Mouse (Mus musculus) kidney, postnatal 25 days (tissue): ENCODE measurements at regions not wholly inside any gene's neighbourhood (a gene's known extent, or its start where the extent isn't known, plus 50 kb on each side); places are given as distances from the start of the nearest gene placed in this dataset.

Experiments used
- DNase-seq, 2 experiments: peaks; one replicate each; pipeline ENCODE4 v3.0.0; 2021; ENCODE audit warnings: mixed read lengths in 2 of 2

DNA sequence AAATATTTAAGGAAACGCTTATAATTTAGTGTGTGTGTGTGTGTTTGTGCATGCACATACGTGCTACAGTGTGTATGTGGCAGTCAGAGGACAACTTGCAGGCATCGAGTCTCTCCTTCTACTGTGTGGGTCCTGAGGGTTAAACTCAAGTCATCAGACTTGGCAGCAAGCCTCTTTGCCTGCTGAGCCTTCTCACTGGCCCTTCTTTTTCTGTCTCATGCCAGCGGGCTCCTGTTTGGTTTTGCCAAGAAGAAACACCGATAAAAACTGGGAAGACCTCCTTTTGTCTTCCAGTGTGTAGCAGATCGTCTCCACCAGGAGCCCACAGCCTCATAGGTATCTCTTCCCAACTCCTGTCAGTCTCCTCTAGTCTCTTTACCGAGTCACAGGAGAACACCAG is 81.9 kb upstream of the Rbpj start:
- DNase-seq, result no peak

DNA sequence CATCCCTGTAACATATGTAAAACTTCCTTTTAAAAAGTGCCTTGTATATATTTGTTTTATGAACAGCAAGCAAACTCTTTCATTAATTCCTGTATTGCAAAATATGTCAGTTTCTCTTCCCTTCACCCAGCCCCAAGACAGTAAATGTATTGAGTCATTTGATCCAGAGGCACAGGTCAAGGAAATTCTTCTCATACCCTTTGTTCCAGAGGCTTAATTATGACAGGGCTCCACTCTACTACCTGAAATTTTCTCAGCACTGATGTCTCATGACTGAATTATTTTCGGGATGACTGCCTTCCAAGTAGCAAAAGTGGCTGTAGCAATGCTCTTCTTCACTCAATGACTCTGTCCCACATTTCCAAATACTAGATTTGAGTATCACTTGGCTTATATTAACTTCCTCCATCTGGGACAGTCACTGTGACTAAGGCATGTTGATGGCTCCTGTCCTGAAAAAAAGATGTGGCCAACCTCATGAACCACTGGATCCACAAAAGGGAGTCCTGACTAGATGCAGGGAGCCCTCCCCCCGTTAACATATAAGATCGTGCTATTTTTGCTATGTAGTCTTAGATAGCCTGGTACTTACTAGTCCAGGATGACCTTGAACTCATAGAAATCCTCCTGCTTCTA is 80.3 kb upstream of the Rbpj start:
- DNase-seq, result no peak

DNA sequence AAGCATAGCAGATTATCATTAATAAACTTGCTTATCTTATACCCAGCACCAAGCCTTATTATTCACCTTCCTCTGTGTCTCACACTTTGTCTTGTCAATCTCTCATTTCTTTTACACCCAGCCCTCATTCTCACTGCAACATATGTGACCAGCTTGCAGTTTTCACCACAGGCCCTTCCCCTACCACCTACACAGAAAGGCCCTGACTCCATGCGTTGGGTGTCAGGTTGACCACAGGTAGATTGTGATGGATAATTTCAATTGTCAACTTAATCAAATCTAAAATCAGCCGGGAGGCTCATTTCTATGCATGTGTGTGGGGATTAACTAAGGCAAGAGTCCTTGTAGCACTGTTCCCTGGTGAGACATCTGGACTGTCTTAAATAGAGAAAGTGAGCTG is 72.4 kb upstream of the Rbpj start:
- DNase-seq, result no peak

DNA sequence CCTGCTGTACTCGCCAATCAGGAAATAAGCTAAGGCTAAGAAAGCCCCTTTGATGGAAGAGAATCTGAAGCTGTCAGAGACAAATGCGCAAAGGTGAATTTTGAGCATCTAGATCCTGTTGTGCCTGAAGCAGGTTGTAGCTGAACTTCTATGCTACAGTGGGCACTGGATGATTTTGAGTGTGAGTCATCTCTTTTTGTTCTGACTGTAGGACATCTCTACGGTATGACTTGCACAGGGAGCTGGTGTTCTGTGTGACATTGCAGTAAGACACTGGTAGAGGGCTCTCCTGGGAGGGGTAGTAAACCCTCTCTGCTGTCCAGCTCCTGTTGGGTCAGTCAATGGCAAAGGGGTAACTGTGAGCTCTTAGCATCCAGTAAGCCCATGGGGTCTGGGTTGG is 71.4 kb upstream of the Rbpj start:
- DNase-seq, result no peak

DNA sequence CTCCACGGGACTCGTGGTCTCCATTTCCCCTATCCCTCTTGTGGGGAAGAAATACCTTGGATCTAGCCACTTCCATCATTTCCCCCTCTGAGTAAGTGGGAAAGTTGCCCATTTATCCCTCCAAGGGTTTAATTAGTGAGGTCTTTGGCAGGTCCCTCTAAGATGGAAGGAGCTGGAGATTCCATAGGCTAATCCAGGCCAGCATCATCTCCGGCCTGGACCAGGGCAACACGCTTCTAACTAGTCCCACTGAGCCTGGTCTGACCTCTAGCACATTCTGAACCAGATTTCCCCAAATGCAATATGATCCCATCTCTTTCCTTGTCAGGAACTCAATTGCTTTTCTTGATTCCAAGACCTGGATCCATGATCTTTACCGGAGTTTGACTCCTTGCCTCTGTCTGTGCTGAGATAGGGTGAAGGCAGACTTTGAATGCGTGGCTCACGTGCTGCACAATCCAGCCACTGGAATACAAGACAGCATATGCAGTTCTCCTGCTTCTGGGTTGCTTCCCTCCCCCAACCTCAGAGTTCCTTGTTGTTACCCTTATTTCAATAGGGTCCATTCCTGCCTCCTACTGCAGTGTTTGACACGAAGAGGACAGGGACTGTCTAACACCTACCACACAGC is 67.4 kb upstream of the Rbpj start:
- no peak for DNase-seq

DNA sequence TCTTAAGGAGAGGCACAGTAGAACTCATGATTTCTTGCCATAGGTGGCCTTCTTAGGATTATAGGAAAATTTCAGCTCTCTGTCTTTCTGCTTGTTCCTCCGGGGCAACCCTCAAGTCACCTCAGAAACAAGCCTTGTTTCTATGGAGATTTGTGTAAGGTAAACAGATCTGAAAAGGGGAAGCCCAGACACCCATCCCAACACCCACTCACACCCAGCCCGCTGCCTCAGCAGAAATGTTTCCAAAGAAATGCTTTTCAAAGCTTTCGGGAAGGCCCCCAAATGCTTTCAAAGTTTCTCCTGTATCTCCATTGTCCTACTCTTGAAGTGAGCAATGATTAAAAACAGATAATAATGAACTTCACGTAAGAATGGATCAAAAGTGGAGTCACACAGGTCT is 64.9 kb upstream of the Rbpj start:
- no peak for DNase-seq

DNA sequence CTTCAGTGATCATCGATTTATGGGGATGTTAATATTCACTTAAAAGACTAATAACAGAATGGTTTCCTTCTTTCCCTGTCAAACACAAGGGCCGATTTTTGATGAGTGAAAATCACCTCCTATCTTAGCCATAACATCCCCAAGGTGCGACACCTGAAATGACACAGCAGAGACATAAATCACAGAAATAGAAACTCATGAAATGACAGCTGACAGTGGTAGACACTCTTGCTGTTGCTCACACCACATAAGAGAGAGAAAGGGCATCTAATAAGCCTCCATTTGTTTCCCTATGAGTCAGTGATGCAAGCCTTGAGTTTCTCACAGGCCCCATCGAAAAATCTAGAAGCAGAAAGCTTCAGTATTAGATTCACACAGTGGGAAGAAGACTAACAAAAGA is 63.9 kb upstream of the Rbpj start:
- DNase-seq, result no peak

DNA sequence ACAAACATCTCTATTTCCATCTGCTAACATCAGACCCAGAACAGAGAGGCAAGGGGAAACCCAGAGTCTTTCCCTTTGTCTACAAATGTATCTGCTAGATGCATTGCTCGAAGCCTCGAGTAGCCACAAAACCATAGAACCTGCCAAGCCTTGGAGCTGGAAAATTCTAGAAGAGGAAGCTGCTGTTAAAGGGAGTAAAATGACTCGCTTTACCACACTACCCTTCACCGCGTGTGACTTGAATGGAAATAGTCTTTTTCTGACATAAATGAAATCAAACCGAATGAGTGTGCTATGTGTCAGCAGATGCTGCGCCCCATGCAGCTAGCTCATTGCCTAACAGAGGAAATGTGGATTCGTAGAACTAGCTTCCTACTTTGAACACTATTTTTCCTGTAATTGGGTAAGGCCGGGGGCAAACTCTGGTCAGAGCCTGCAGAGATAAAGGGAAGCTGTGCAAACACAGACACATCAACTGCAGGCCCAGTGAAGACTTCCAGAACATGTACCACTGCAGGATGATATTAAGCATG is 63.3 kb upstream of the Rbpj start:
- DNase-seq, result no peak

DNA sequence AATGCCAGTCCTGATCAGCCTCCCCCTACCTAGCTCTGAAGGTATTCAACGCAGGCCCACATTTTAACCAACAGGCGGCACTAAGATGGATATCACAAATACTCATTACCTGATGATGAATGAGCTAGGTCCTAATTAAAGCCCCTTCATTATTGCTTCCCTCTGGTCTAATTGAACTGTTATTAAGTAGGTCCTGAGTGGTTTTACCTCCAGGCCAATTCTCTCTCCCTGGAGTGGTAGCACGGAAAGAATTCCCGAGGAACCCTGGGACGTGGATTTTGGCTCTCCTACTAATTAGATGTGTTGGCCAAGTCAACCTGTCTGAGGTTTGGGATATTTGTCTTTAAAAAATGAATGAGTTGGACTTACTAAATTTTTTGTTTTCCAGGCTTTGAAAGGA is 60.0 kb upstream of the Rbpj start:
- no peak for DNase-seq

DNA sequence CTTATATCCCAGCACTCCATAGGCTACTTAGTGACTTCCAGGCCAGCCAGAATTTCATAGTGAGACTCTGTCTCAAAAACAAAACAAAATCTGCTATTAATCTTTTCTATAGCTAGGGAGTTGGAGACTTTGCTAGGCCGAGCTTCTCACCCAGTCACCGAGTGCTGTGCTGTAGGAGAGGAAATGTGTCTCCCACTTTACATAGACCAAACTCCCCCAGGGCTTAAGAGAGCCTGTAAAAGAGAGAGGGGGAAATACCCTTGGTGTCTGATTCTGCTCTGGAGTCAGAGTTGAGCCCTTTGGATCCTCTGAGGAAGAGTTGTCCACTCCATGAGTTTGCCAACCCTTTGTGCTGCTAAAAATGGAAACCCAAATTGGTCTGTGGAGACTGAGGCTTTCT is 58.3 kb upstream of the Rbpj start:
- DNase-seq, result no peak

DNA sequence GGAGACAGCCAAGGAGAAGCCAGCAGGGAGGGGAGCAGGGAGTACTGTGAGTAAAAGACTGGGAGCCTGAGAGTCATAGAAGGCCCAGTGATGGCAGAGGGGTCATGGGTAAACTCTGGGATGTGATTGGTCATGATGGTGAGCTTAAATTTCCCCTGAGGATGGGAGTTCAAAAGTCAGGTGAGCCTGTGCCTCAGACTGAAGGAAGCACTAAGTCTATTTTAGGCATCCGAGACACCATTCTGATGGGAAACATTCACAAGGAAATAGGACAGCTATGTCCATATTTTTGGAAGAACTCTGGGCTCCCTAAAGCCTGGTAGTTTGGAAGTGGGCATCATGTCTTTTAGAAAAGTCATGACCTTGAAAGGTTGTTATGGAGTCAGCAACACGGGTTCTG is 57.7 kb upstream of the Rbpj start:
- DNase-seq, result no peak

DNA sequence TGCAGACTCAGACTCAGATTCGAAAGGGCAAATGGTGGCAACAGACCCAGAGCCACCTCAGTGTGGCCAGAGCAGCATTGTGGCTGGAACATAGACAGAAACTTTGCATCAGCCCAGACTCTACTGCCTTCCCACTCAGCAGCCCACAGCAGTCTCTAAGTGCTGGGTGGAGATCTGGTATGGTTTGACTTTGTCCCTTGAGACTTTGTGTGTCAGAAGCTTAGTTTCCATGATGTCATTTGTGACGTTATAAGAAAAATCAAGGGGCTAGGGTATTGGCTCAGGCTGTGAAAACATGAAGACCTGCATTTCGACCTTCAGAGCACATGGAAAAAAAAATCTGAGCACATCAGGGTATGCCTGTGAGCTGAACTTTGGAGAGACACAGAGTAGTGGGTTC is 56.2 kb upstream of the Rbpj start:
- DNase-seq, result no peak

DNA sequence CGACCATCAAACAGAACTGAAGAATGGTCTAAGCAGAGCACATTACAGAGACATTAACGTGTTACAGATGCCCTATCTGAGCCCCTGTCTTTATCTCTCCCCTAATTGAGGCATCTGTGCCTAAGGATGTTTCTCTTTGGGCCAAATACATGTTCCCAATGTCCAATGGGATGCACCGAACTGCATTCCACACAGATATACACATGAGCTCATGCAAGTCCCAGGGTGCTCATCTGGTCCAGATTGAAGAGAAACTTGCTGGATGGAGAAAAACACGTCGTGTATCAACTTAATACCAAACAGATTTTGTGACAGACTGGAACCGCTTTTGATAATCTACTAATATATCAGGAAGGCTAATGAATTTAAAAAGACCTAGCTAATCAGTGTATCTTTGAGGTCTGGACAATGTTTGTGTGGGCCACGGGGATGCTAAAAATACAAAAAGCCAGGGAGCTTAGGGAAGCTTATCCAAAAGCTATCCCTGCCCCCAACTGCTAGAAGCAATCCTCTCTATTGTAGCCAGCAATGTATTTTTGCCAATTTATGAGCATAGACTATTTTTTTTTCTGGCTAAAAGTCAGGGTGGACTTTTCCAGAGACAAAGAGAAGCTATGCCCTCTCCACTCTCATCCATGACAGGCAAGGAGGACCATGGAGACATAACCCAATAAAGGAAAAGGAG is 53.4 kb upstream of the Rbpj start:
- no peak for DNase-seq

DNA sequence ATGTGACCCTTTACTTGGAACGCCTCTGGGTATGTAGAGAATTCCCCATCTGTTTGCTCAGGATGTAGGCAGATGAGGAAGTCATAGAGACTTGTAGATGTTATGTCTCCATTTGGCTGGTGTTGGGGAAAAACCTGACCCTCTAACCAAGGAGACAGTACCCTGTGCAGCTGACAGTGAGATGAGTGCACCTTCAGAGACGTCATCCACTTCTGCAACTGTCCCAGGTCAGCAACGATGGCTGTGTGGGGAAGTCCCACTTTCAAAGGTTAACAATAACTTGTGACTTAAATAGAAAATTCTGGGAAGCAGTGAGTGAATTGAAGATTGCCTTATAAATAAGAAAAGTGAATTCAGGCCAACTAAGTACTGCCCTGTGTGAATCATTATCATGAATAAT is 52.3 kb upstream of the Rbpj start:
- DNase-seq, result no peak

DNA sequence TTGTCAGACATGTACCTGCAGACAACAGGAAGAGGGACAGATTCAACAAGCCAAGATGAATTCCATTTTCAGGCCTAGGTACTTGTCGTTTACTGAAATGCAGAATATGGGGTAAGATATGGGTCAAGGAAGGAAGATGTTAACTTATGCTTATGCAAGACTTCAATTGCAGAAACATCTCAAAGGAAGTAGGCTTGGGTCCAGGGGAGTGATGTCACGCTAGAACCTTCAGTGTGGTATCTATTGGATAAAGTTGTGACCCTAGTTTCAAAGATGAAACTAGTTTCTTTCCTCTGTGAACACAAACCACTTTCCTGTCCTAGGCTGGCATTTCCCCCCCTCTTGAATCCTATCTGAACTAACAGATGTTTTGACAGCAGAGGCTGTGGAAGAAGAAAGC is 50.5 kb upstream of the Rbpj start:
- no peak for DNase-seq
